Mouse (Mus musculus): ENCODE measurements around the gene Rnf40. TPM values are rescaled to one million over a fixed set of nuclear protein-coding genes. Genes with fewer than 3 reads are reported as not detected.

Rnf40 gene
- polyA plus RNA-seq, 1 experiment from 2014 or later, result 50.3 TPM

GRCm38 (mm10) chr7:127573503-127574008, 15.0 kb upstream of the Rnf40 start:
- H3K4me2 ChIP-seq (ENCODE audit: low read length), result peak overlapping the region; percentile 93
- under 1% methylated on average over 17 of the region's 28 CpGs for whole genome bisulfite sequencing
- peak; percentile 4 for ATAC-seq
- H3K4me1 ChIP-seq (ENCODE audit: control insufficient read depth, insufficient read depth, low read length), result peaks cover 20% of the 10 kb centered on the region
- H3K4me3 ChIP-seq (ENCODE audit: low read depth, low read length), result peak overlapping the region; percentile 72
- H3K27ac ChIP-seq (ENCODE audit: low read length), result peak overlapping the region; percentile 84
- H3K27me3 ChIP-seq (ENCODE audit: control insufficient read depth, insufficient read depth, low read depth, low read length), result no peaks in the 10 kb centered on the region
- peak overlapping the region; percentile 85 for H3K9ac ChIP-seq (ENCODE audit: low read depth, low read length)
- peaks cover 13% of the 10 kb centered on the region for H3K36me3 ChIP-seq (ENCODE audit: control insufficient read depth, insufficient read depth, low read length)
- H3K9me3 ChIP-seq (replicated peaks; ENCODE audit: control insufficient read depth, low read length, poor library complexity, severe bottlenecking), result no peaks in the 10 kb centered on the region

- 15% methylated on average over 7 of the region's 7 CpGs for WGBS
- Histone ChIP-seq H3K27ac (ENCODE audit: low read length) (peak overlapping the region; percentile 84; the same call in 1 of the 2 replicates), H3K4me3 (ENCODE audit: low read depth, low read length) (peak overlapping the region; percentile 72), H3K9ac (ENCODE audit: low read depth, low read length) (peak overlapping the region; percentile 85), H3K4me1 (ENCODE audit: control insufficient read depth, insufficient read depth, low read length) (peaks cover 20% of the 10 kb centered on the region), H3K9me3 (replicated peaks; ENCODE audit: control insufficient read depth, low read length, poor library complexity, severe bottlenecking) (no peaks in the 10 kb centered on the region), H3K36me3 (ENCODE audit: control insufficient read depth, insufficient read depth, low read length) (peaks cover 12% of the 10 kb centered on the region), H3K27me3 (ENCODE audit: control insufficient read depth, insufficient read depth, low read depth, low read length) (no peaks in the 10 kb centered on the region), H3K4me2 (ENCODE audit: low read length) (peak overlapping the region; percentile 93)
- no peak for ATAC-seq
These were observed 14.5 kb upstream of the Rnf40 start for GRCm38 (mm10) chr7:127574115-127574514.

- no peak for ATAC-seq
- 97% methylated on average over 6 of the region's 6 CpGs for WGBS
These were observed 5.3 kb upstream of the Rnf40 start for GRCm38 (mm10) chr7:127583260-127583659.

GRCm38 (mm10) chr7:127585031-127585430, 3.5 kb upstream of the Rnf40 start:
- H3K36me3 ChIP-seq (ENCODE audit: control insufficient read depth, insufficient read depth, low read length), result peaks cover 25% of the 10 kb centered on the region
- 89% methylated on average over 7 of the region's 7 CpGs for WGBS
- ATAC-seq, result no peak

More at GRCm38 (mm10) chr7:127583260-127583659, 5.3 kb upstream of the Rnf40 start:
- Histone ChIP-seq H3K4me1 (ENCODE audit: control insufficient read depth, insufficient read depth, low read length) (peaks cover 8% of the 10 kb centered on the region), H3K27ac (ENCODE audit: low read length) (no peak overlapping the region), H3K27me3 (ENCODE audit: control insufficient read depth, insufficient read depth, low read depth, low read length) (no peaks in the 10 kb centered on the region), H3K36me3 (ENCODE audit: control insufficient read depth, insufficient read depth, low read length) (peaks cover 37% of the 10 kb centered on the region), H3K9me3 (replicated peaks; ENCODE audit: control insufficient read depth, low read length, poor library complexity, severe bottlenecking) (no peaks in the 10 kb centered on the region), H3K4me2 (ENCODE audit: low read length) (no peak overlapping the region), H3K9ac (ENCODE audit: low read depth, low read length) (no peak overlapping the region), H3K4me3 (ENCODE audit: low read depth, low read length) (no peak overlapping the region)

GRCm38 (mm10) chr7:127586149-127586548, 2.4 kb upstream of the Rnf40 start:
- H3K36me3 ChIP-seq (ENCODE audit: control insufficient read depth, insufficient read depth, low read length), result peaks cover 29% of the 10 kb centered on the region
- no peak overlapping the region for H3K9ac ChIP-seq (ENCODE audit: low read depth, low read length)
- WGBS, result 85% methylated on average over 6 of the region's 6 CpGs

More at GRCm38 (mm10) chr7:127585031-127585430, 3.5 kb upstream of the Rnf40 start:
- H3K27ac ChIP-seq (ENCODE audit: low read length), result no peak overlapping the region
- no peak overlapping the region for H3K4me3 ChIP-seq (ENCODE audit: low read depth, low read length)
- H3K4me2 ChIP-seq (ENCODE audit: low read length), result no peak overlapping the region
- H3K4me1 ChIP-seq (ENCODE audit: control insufficient read depth, insufficient read depth, low read length), result peaks cover 16% of the 10 kb centered on the region
- H3K27me3 ChIP-seq (ENCODE audit: control insufficient read depth, insufficient read depth, low read depth, low read length), result no peaks in the 10 kb centered on the region
- no peaks in the 10 kb centered on the region for H3K9me3 ChIP-seq (replicated peaks; ENCODE audit: control insufficient read depth, low read length, poor library complexity, severe bottlenecking)
- H3K9ac ChIP-seq (ENCODE audit: low read depth, low read length), result no peak overlapping the region

GRCm38 (mm10) chr7:127587196-127587595, 1.4 kb upstream of the Rnf40 start:
- Histone ChIP-seq H3K9ac (ENCODE audit: low read depth, low read length) (no peak overlapping the region), H3K27ac (ENCODE audit: low read length) (peak overlapping the region; percentile 72; the same call in 1 of the 2 replicates), H3K9me3 (replicated peaks; ENCODE audit: control insufficient read depth, low read length, poor library complexity, severe bottlenecking) (no peaks in the 10 kb centered on the region), H3K4me2 (ENCODE audit: low read length) (peak overlapping the region; percentile 96), H3K4me3 (ENCODE audit: low read depth, low read length) (peak overlapping the region; percentile 92; the same call in 1 of the 2 replicates), H3K36me3 (ENCODE audit: control insufficient read depth, insufficient read depth, low read length) (peaks cover 38% of the 10 kb centered on the region), H3K27me3 (ENCODE audit: control insufficient read depth, insufficient read depth, low read depth, low read length) (no peaks in the 10 kb centered on the region), H3K4me1 (ENCODE audit: control insufficient read depth, insufficient read depth, low read length) (peaks cover 16% of the 10 kb centered on the region)
- WGBS, result 70% methylated on average over 5 of the region's 5 CpGs
- ATAC-seq, result no peak

More at GRCm38 (mm10) chr7:127586149-127586548, 2.4 kb upstream of the Rnf40 start:
- no peak for ATAC-seq
- H3K4me3 ChIP-seq (ENCODE audit: low read depth, low read length), result no peak overlapping the region
- no peaks in the 10 kb centered on the region for H3K27me3 ChIP-seq (ENCODE audit: control insufficient read depth, insufficient read depth, low read depth, low read length)
- H3K9me3 ChIP-seq (replicated peaks; ENCODE audit: control insufficient read depth, low read length, poor library complexity, severe bottlenecking), result no peaks in the 10 kb centered on the region
- H3K27ac ChIP-seq (ENCODE audit: low read length), result no peak overlapping the region
- peaks cover 16% of the 10 kb centered on the region for H3K4me1 ChIP-seq (ENCODE audit: control insufficient read depth, insufficient read depth, low read length)
- no peak overlapping the region for H3K4me2 ChIP-seq (ENCODE audit: low read length)

- H3K27me3 ChIP-seq (ENCODE audit: control insufficient read depth, insufficient read depth, low read depth, low read length), result no peaks in the 10 kb centered on the region
- ATAC-seq, result no peak
- peaks cover 16% of the 10 kb centered on the region for H3K4me1 ChIP-seq (ENCODE audit: control insufficient read depth, insufficient read depth, low read length)
- peak overlapping the region; percentile 92 for H3K4me3 ChIP-seq (ENCODE audit: low read depth, low read length)
- peak overlapping the region; percentile 72 for H3K27ac ChIP-seq (ENCODE audit: low read length)
- WGBS, result 5% methylated on average over 29 of the region's 29 CpGs
- no peaks in the 10 kb centered on the region for H3K9me3 ChIP-seq (replicated peaks; ENCODE audit: control insufficient read depth, low read length, poor library complexity, severe bottlenecking)
- H3K9ac ChIP-seq (ENCODE audit: low read depth, low read length), result peak overlapping the region; percentile 82
- H3K4me2 ChIP-seq (ENCODE audit: low read length), result peak overlapping the region; percentile 96
- H3K36me3 ChIP-seq (ENCODE audit: control insufficient read depth, insufficient read depth, low read length), result peaks cover 36% of the 10 kb centered on the region
These were observed 334 bp downstream of the Rnf40 start for GRCm38 (mm10) chr7:127588901-127589300.

- Histone ChIP-seq H3K27ac (ENCODE audit: low read length) (no peak overlapping the region), H3K4me2 (ENCODE audit: low read length) (peak overlapping the region; percentile 96), H3K4me1 (ENCODE audit: control insufficient read depth, insufficient read depth, low read length) (peaks cover 16% of the 10 kb centered on the region), H3K9ac (ENCODE audit: low read depth, low read length) (no peak overlapping the region), H3K9me3 (replicated peaks; ENCODE audit: control insufficient read depth, low read length, poor library complexity, severe bottlenecking) (no peaks in the 10 kb centered on the region), H3K4me3 (ENCODE audit: low read depth, low read length) (no peak overlapping the region; the same call in 1 of the 2 replicates), H3K27me3 (ENCODE audit: control insufficient read depth, insufficient read depth, low read depth, low read length) (no peaks in the 10 kb centered on the region), H3K36me3 (ENCODE audit: control insufficient read depth, insufficient read depth, low read length) (peaks cover 42% of the 10 kb centered on the region)
- no peak for ATAC-seq
- WGBS, result 93% methylated on average over 9 of the region's 9 CpGs
These were observed 1.1 kb downstream of the Rnf40 start for GRCm38 (mm10) chr7:127589637-127590036.

- H3K4me3 ChIP-seq (ENCODE audit: low read depth, low read length), result no peak overlapping the region
- H3K4me2 ChIP-seq (ENCODE audit: low read length), result no peak overlapping the region
- H3K9ac ChIP-seq (ENCODE audit: low read depth, low read length), result no peak overlapping the region
- WGBS, result 96% methylated on average over 10 of the region's 10 CpGs
- peaks cover 16% of the 10 kb centered on the region for H3K4me1 ChIP-seq (ENCODE audit: control insufficient read depth, insufficient read depth, low read length)
- no peak for ATAC-seq
- H3K27me3 ChIP-seq (ENCODE audit: control insufficient read depth, insufficient read depth, low read depth, low read length), result no peaks in the 10 kb centered on the region
- no peaks in the 10 kb centered on the region for H3K9me3 ChIP-seq (replicated peaks; ENCODE audit: control insufficient read depth, low read length, poor library complexity, severe bottlenecking)
- H3K36me3 ChIP-seq (ENCODE audit: control insufficient read depth, insufficient read depth, low read length), result peaks cover 51% of the 10 kb centered on the region
- H3K27ac ChIP-seq (ENCODE audit: low read length), result no peak overlapping the region
These were observed 2.5 kb downstream of the Rnf40 start for GRCm38 (mm10) chr7:127591108-127591507.

All from midbrain, embryonic 16.5 days (tissue).